Mouse (Mus musculus) megakaryocyte, embryonic 14.5 days (primary cell): Measurements from ENCODE around the gene Cpsf7. TPM values are rescaled to one million over a fixed set of nuclear protein-coding genes. Genes with fewer than 3 reads are reported as not detected.

ENCODE experiments used
- H3K27me3 ChIP-seq: replicated peaks from 2 replicates; pipeline ENCODE3; 2012; ENCODE audit warnings: inconsistent platforms
- H3K36me3 ChIP-seq: replicated peaks from 2 replicates; pipeline ENCODE3; 2012; ENCODE audit warnings: low read length, inconsistent platforms, mixed read lengths
- H3K4me1 ChIP-seq: 2 replicates; pipeline ENCODE4 v1.6.1; 2012; ENCODE audit warnings: inconsistent platforms
- H3K4me3 ChIP-seq: replicated peaks from 2 replicates; pipeline ENCODE3; 2012; ENCODE audit warnings: moderate library complexity, mild to moderate bottlenecking, inconsistent platforms
- H3K9me3 ChIP-seq: 2 replicates; pipeline ENCODE4 v1.6.1; 2012; ENCODE audit warnings: inconsistent platforms
- FLI1 ChIP-seq: IDR thresholded peaks from 2 replicates; pipeline ENCODE4 v1.6.1; 2012; ENCODE audit warnings: low read length, inconsistent platforms, mixed read lengths
- GATA1 ChIP-seq: IDR thresholded peaks from 3 replicates; pipeline ENCODE4 v1.6.1; 2012; ENCODE audit warnings: mixed read lengths, low read length, inconsistent platforms, borderline replicate concordance
- polyA plus RNA-seq: library from polyadenylated mRNA; stranded (reverse); fragments of >175 nt; gene quantifications from 2 replicates; pipeline ENCODE4 v1.2.3, GENCODE M21; 2012; ENCODE audit warnings: low replicate concordance; ENCODE audit not compliant: insufficient read depth

Gene Cpsf7
- polyA plus RNA-seq, 1 experiment: 11.1 TPM

DNA sequence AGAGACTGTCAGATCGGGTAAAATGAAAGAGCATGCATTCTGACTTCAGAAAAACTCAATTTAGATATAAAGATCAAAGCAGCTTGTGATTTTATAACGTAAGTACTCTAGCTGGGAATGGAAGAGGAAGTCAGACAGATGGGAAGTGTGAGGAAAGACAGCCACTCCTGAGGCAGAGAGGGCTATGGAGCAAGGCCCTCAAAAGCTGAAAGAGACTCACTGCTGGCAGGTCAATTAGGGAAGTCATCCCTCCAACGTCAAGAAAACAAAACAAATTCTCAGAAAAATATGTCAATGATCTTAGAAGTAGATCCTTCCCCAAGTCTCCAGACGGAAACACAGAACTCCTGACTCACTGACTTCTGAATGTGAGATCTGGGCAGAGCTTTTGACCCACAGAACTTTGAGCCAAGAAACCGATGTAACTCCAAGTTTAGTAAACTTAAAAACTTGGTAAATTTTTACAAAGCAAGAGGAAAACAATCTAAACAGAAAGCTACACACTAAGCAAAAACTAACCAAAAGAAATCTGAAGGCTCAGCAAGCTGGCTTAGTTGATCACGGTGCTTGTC is 14.2 kb upstream of the Cpsf7 start:
- H3K4me3 ChIP-seq: no peak overlapping the region
- no peaks in the 10 kb centered on the region for H3K27me3 ChIP-seq
- TF ChIP-seq FLI1: no peak
- no peak for TF ChIP-seq GATA1
- H3K36me3 ChIP-seq: peaks cover 80% of the 10 kb centered on the region
- no peaks in the 10 kb centered on the region for H3K9me3 ChIP-seq
- H3K4me1 ChIP-seq: peaks cover 5% of the 10 kb centered on the region; the same call in 1 of the 2 replicates

GRCm38 (mm10) chr19:10520355-10520754 is 4.7 kb upstream of the Cpsf7 start:
- no peak overlapping the region for H3K4me3 ChIP-seq
- H3K4me1 ChIP-seq: peaks cover 64% of the 10 kb centered on the region
- no peaks in the 10 kb centered on the region for H3K9me3 ChIP-seq
- H3K27me3 ChIP-seq: no peaks in the 10 kb centered on the region
- H3K36me3 ChIP-seq: peaks cover 45% of the 10 kb centered on the region
- no peak for TF ChIP-seq GATA1
- TF ChIP-seq FLI1: no peak

DNA sequence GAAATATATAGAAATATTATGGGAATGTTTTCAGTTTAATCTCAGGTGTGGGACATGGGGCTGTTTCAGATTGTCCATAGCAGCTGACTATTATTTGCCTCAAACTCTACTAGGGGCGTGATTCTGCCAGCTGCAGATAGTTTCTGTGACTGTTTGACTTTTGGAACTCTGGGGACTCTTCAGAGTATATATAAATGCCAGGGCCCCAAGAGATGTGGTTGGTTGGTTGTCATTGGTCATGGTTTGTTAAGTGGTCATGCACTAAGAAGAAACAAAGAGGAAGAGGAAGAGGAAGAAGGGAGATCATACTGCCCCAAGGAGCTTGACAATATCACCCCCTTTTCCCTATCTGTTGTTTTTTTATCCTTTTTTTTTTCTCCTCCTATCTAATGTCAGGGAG is 3.1 kb upstream of the Cpsf7 start:
- TF ChIP-seq GATA1: no peak
- TF ChIP-seq FLI1: no peak
- Histone ChIP-seq H3K27me3 (no peaks in the 10 kb centered on the region), H3K9me3 (no peaks in the 10 kb centered on the region), H3K4me1 (peaks cover 68% of the 10 kb centered on the region), H3K4me3 (peak overlapping the region; percentile 59), H3K36me3 (peaks cover 32% of the 10 kb centered on the region)

DNA sequence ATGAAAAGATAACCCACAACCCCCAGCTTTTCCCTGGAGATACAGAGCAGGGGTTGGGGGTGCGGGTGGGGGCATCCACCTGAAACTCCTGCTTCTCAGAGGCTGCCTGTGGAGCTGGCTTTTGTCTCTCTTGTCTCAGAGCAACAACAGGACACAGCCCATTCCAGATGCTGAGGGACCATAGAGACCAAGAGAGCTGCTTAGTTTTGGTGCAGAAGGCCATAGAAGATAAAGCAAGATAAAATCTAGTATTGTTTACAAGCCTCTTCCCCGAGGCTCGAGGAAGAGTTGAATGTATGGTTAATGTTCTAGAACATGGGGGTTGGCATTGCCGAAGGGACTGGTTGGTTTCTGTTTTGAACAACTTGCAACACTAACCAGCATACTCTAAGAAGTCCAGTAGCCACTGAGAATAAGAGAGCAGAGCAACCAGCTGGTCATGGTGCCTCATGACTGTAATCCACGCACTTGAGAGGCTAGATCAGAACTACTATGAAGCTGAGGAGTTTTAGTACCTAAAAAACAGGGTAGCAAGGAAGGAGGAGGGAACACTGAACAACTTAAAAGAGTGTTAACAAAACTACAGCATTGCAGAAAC is 1.5 kb upstream of the Cpsf7 start:
- no peaks in the 10 kb centered on the region for H3K27me3 ChIP-seq
- no peaks in the 10 kb centered on the region for H3K9me3 ChIP-seq
- TF ChIP-seq GATA1 (no peak), FLI1 (no peak)
- H3K4me1 ChIP-seq: peaks cover 66% of the 10 kb centered on the region
- H3K36me3 ChIP-seq: peaks cover 32% of the 10 kb centered on the region
- H3K4me3 ChIP-seq: peak overlapping the region; percentile 98

DNA sequence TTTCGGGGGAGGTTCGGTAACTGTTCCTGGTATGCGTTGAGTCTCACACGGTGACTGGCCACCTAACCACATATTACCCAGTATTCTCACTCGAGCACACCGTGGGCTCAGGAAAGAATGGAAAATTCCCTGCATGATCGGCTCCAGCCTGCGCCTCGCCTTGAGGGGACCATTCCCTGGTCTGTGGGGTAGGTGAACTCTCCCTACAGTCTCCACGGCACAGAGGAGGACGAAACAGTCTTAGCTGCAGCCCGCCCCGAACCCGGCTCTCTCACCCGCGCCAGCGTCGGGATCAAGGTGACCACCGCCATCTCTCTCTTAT is 321 bp upstream of the Cpsf7 start:
- TF ChIP-seq GATA1 (no peak), FLI1 (no peak)
- peak overlapping the region; percentile 98 for H3K4me3 ChIP-seq
- no peaks in the 10 kb centered on the region for H3K9me3 ChIP-seq
- H3K36me3 ChIP-seq: peaks cover 41% of the 10 kb centered on the region
- H3K4me1 ChIP-seq: peaks cover 57% of the 10 kb centered on the region
- no peaks in the 10 kb centered on the region for H3K27me3 ChIP-seq

GRCm38 (mm10) chr19:10525910-10526309 is 844 bp downstream of the Cpsf7 start, which contains the start of gene Sdhaf2:
TSS of gene Sdhaf2 (minus strand) at chr19:10526142.
- no peaks in the 10 kb centered on the region for H3K27me3 ChIP-seq
- peaks cover 51% of the 10 kb centered on the region for H3K4me1 ChIP-seq
- H3K4me3 ChIP-seq: peak within 1 kb of the TSS; percentile 98
- H3K36me3 ChIP-seq: peaks cover 49% of the 10 kb centered on the region
- TF ChIP-seq FLI1: no peak
- TF ChIP-seq GATA1: no peak
- no peaks in the 10 kb centered on the region for H3K9me3 ChIP-seq

DNA sequence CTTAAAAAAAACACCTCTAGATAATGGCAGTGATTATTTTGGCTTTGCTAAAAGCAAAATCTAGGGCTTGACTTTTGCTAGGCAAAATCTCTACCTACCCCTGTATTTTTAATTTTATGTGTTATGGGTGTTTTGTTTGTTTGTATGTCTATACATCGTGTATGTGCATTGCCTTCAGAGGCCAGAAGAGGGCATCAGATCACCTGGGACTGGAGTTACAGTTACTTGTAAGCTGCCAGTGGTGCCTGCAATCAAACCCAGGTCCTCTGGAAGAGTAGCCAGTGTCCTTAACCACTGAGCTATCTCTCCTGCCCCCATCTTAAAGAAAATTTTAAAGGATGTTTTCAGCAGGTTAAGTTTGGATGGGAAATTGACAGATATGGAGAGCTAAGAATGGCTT is 5.0 kb downstream of the Cpsf7 start:
- no peaks in the 10 kb centered on the region for H3K27me3 ChIP-seq
- no peak overlapping the region for H3K4me3 ChIP-seq
- no peak for TF ChIP-seq GATA1
- no peak for TF ChIP-seq FLI1
- peaks cover 22% of the 10 kb centered on the region for H3K4me1 ChIP-seq
- H3K9me3 ChIP-seq: no peaks in the 10 kb centered on the region
- peaks cover 79% of the 10 kb centered on the region for H3K36me3 ChIP-seq

DNA sequence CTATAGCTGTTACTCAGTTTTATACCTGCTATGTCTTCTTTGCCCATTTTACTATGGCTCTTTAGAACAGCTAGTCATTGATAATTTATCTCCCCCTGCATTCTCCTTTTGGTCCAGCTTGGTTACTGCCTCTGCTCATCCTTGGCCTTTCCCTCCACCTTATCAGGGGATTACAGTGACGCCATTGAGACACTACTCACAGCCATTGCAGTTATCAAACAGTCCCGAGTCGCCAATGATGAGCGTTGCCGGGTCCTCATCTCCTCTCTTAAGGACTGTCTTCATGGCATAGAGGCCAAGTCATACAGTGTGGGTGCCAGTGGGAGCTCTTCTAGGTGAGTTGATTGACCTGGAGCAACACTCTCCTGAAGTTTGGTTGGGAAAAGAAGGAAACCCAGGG is 14.4 kb downstream of the Cpsf7 start:
- Histone ChIP-seq H3K27me3 (no peaks in the 10 kb centered on the region), H3K4me3 (no peak overlapping the region), H3K36me3 (peaks cover 98% of the 10 kb centered on the region), H3K9me3 (no peaks in the 10 kb centered on the region), H3K4me1 (no peaks in the 10 kb centered on the region)
- TF ChIP-seq GATA1: no peak
- TF ChIP-seq FLI1: no peak

DNA sequence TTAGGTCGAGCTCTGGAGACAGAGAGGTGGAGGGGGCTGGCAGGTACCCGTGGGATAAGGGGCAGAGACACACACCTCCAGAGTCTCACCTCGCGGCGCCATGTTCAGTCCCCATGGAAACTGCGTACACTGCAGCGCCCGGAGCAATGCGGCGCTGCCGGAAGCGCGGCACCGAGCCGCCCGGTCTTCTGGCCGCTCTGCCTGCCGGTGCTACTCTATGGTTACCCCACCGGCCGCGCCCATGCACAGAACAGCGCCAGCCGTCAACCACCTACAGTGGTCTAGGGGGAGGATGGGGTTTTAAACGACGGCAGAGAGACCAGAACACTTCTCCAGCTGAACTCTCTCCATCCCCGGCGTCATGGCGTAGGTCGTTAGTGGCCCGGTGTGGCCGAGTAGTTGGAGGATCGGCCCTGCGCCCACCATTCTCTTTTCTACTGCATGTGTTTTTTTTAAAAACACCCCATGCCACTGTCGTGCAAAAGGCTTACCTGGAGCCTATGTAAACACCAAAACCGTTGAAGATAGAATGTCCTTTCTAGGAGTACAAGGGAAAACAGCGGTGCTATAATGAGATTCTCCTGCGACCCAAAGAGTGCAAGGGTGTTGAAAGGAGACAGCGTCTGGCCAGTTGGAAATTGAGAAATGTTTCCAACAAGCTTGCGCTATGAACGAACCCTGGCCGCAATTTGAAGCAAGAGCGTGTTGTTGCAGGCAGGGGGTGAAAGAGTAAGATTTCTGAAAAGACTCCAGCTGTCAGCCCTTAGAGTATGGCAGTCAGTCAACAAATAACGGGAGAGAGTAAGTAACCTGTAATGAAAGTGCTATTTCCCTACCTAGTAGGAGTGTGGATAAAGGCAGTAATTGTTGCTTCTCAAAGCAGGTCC is 30.8 kb downstream of the Cpsf7 start, which contains the start of gene Tmem216:
Tmem216 (minus strand) TSS at position 615 of the 887 bp plus-strand sequence.
- Histone ChIP-seq H3K4me3 (peak within 1 kb of the TSS; percentile 92), H3K27me3 (no peaks in the 10 kb centered on the region), H3K4me1 (peaks cover 32% of the 10 kb centered on the region), H3K36me3 (peaks cover 31% of the 10 kb centered on the region), H3K9me3 (no peaks in the 10 kb centered on the region)
- TF ChIP-seq GATA1 (no peak), FLI1 (no peak)

GRCm38 (mm10) chr19:10557001-10557400 is 31.9 kb downstream of the Cpsf7 start:
- TF ChIP-seq GATA1: no peak
- no peak for TF ChIP-seq FLI1

More at GRCm38 (mm10) chr19:10557001-10557400, 31.9 kb downstream of the Cpsf7 start:
- peaks cover 43% of the 10 kb centered on the region for H3K4me1 ChIP-seq
- no peak overlapping the region for H3K4me3 ChIP-seq
- peaks cover 20% of the 10 kb centered on the region for H3K36me3 ChIP-seq
- no peaks in the 10 kb centered on the region for H3K27me3 ChIP-seq
- H3K9me3 ChIP-seq: no peaks in the 10 kb centered on the region
